Mouse (Mus musculus) common myeloid progenitor, adult 5-6 weeks (primary cell): Measurements from ENCODE around the gene Btbd35f22. TPM values are rescaled to one million over a fixed set of nuclear protein-coding genes. Genes with fewer than 3 reads are reported as not detected.
"Not testable (repeated sequence)": the region's sequence is repeated elsewhere in the genome, so short reads cannot be mapped to it uniquely, and the experiment has no call there.

Source experiments
- ATAC-seq: replicated peaks from 2 replicates; pipeline ENCODE4 v1.8.0; 2016; ENCODE audit warnings: low read depth, mild to moderate bottlenecking, moderate TSS enrichment, inconsistent platforms; ENCODE audit not compliant: poor library complexity, severe bottlenecking
- total RNA-seq: library from RNA; stranded (forward); fragments of 200-1000, 187-1606 nt; gene quantifications from 2 replicates; pipeline ENCODE4 v1.2.3, GENCODE M21; 2017

The Btbd35f22 gene
- not detected in 2 replicates for total RNA-seq

DNA sequence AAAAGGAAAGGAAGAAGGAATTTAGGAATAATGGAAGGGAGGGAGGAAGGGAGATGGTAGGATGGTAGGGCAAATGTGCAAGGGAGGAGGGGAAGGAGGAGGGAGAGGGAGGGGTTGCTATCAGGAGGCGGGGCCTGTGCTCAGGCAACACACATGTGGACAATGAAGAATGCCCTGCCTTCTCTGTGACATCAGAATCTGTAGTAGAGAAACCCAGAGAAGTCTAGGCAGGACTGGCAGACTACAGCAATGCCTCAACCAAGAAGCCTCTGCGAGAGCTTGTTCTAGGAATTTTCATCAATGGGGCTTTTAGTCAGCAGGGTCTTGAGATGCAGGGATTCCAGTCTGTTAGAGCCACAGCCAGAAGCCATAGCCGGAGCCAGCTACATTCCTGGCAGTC is at the start of gene Btbd35f22:
Btbd35f22 (plus strand) TSS at position 301 of the 400 bp plus-strand sequence.
- ATAC-seq = not testable (repeated sequence)

Other genes with a start within 250 kb of the Btbd35f22 start
- gene Gm21637, start 85.8 kb upstream of the Btbd35f22 start, total RNA-seq = not detected in 2 replicates
- gene Btbd35f2, start 230.6 kb downstream of the Btbd35f22 start, total RNA-seq = not detected in 2 replicates